Mouse (Mus musculus): ENCODE results near the gene 4931422A03Rik. TPM values are rescaled to one million over a fixed set of nuclear protein-coding genes. Genes with fewer than 3 reads are reported as not detected.

4931422A03Rik gene
- polyA plus RNA-seq, 1 experiment from 2014 or later, result 2.2 TPM

DNA sequence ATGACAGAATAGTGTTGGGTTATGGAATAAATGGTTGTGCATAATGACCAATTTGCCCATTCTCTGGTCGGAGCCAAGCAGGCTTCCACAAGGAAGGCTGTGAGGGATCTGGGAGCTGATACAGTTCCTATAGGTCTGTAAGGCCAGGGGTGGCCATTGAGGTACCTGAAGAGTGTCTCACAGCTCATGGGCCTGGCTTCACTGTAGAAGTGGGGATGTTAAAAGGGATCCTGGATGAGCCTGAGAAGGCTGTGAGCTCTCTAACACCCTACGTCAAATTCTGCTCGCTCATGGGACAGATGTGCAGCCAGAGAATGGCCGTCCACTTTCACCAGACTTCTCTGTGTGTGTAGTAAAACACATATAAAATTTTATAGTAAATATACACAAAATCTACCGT, 69.1 kb downstream of the 4931422A03Rik start:
- H3K27ac ChIP-seq (ENCODE audit: low read depth, low read length), result no peak overlapping the region
- H3K9ac ChIP-seq (ENCODE audit: low read depth, low read length), result no peak overlapping the region
- H3K27me3 ChIP-seq (ENCODE audit: control insufficient read depth, insufficient read depth, low read length), result no peaks in the 10 kb centered on the region; the same call in 1 of the 2 replicates
- 84% methylated on average over 5 of the region's 5 CpGs for WGBS (ENCODE audit: insufficient replicate concordance)
- ATAC-seq (replicated peaks; ENCODE audit: insufficient number of reproducible peaks, low FRiP score, low TSS enrichment), result no peak
- H3K36me3 ChIP-seq (ENCODE audit: control insufficient read depth, insufficient read depth, low read length), result no peaks in the 10 kb centered on the region
- no peak overlapping the region for H3K4me3 ChIP-seq (ENCODE audit: low read depth, low read length)
- H3K4me1 ChIP-seq (ENCODE audit: control insufficient read depth, insufficient read depth, low read length), result 0 out of 2 replicates have a peak, but pooled peaks cover 11% of the 10 kb centered on the region
- no peak overlapping the region for H3K4me2 ChIP-seq
- no peaks in the 10 kb centered on the region for H3K9me3 ChIP-seq (replicated peaks; ENCODE audit: control insufficient read depth, low read length)

DNA sequence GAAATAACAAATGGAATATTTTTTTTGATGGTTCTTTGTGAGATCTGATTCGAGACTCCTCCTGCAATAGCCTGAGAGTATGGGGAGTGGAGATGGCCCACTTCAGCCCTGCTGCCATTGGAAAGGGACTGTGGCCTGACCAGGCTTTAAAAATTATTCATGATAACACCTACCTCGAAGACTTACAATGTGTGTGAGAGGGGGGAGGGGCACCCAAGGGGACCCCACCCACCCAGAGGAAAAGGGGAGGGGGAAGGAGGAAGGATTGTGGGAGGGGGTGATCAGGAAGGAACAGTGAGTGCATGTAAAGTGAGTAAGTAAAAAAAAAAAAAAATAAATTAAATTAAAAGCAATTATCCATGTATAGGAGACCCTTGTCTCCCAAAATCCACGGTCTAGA, 69.5 kb downstream of the 4931422A03Rik start:
- H3K4me1 ChIP-seq (ENCODE audit: control insufficient read depth, insufficient read depth, low read length), result 0 out of 2 replicates have a peak, but pooled peaks cover 11% of the 10 kb centered on the region
- no peak overlapping the region for H3K9ac ChIP-seq (ENCODE audit: low read depth, low read length)
- WGBS (ENCODE audit: insufficient replicate concordance), result 49% methylated on average over 3 of the region's 3 CpGs
- no peak overlapping the region for H3K4me2 ChIP-seq
- H3K4me3 ChIP-seq (ENCODE audit: low read depth, low read length), result no peak overlapping the region
- H3K27ac ChIP-seq (ENCODE audit: low read depth, low read length), result no peak overlapping the region
- no peaks in the 10 kb centered on the region for H3K36me3 ChIP-seq (ENCODE audit: control insufficient read depth, insufficient read depth, low read length)
- H3K27me3 ChIP-seq (ENCODE audit: control insufficient read depth, insufficient read depth, low read length), result peaks cover under 1% of the 10 kb centered on the region
- no peaks in the 10 kb centered on the region for H3K9me3 ChIP-seq (replicated peaks; ENCODE audit: control insufficient read depth, low read length)
- ATAC-seq (replicated peaks; ENCODE audit: insufficient number of reproducible peaks, low FRiP score, low TSS enrichment), result no peak

DNA sequence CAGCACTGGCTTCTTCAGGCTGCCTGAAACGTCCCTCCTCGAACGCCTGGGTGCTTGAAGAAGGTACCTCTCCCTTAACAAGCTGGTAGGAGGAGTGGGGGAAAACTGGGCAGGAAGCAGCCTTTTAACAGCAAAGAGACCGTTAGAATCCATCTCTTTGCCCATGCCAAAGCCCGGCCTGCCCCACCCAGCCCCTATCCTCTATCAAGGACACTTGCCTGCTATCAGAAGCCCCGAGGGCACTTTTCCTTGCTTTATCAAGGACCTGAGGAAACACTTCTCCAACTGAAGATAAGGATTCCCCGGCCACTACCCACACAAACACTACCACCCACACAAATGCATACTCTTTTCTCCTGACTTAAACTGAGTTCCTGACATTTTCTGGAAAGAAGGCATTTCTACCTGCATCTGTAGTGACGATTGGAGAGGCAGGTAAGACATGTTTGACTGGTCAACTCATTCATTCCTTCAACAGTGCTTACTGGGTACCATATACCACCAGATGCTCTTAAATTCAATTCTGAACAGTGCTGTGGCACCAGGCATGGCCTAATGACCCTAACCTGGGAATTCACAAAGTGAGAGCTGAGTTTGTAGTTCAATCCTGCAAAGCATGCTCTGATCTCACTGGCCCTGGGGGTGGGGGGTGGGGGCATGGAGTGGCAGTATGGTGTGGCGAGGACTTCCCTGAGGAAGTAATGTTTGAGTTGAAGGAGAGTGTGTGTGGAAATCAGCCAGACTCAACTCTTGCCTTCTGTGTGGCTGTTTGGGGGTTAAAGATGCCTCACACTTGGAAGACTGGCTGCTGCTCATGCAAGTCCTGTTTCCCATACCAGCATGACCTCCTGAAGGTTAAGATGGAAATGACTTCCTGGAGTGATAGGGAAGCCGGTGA, 70.3 kb downstream of the 4931422A03Rik start, which contains the start of gene Lmo2:
Lmo2 (plus strand) TSS at position 338 of the 898 bp plus-strand sequence.
- peak within 1 kb of the TSS; percentile 7; the same call in 1 of the 2 replicates for H3K4me2 ChIP-seq
- H3K9me3 ChIP-seq (replicated peaks; ENCODE audit: control insufficient read depth, low read length), result no peaks in the 10 kb centered on the region
- no peak for ATAC-seq (replicated peaks; ENCODE audit: insufficient number of reproducible peaks, low FRiP score, low TSS enrichment)
- no peak within 1 kb of the TSS for H3K9ac ChIP-seq (ENCODE audit: low read depth, low read length)
- H3K4me1 ChIP-seq (ENCODE audit: control insufficient read depth, insufficient read depth, low read length), result 0 out of 2 replicates have a peak, but pooled peaks cover 11% of the 10 kb centered on the region
- H3K27me3 ChIP-seq (ENCODE audit: control insufficient read depth, insufficient read depth, low read length), result peaks cover 3% of the 10 kb centered on the region
- WGBS (ENCODE audit: insufficient replicate concordance), result 26% methylated on average over 10 of the region's 10 CpGs
- no peaks in the 10 kb centered on the region for H3K36me3 ChIP-seq (ENCODE audit: control insufficient read depth, insufficient read depth, low read length)
- H3K4me3 ChIP-seq (ENCODE audit: low read depth, low read length), result no peak within 1 kb of the TSS
- H3K27ac ChIP-seq (ENCODE audit: low read depth, low read length), result no peak within 1 kb of the TSS

DNA sequence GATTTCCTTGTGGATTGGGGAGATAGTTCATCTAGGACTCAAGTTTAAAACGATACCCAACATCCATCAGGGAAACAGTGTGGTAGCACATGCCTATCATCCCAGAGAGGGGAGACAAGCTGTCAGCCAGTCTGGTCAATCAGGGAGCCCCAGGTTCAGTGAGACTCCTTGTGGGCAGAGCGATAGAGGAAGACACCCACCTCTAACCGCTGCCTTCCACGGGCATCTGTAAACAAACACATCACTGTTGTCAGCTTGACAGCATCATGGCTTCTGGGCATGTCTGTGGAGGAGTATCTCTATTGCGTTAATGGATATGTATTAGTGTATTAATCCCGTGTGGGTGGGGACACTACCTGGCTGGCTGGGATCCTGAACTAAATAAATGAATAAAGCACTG, 71.3 kb downstream of the 4931422A03Rik start:
- H3K4me2 ChIP-seq, result no peak overlapping the region
- H3K4me3 ChIP-seq (ENCODE audit: low read depth, low read length), result no peak overlapping the region
- H3K9ac ChIP-seq (ENCODE audit: low read depth, low read length), result no peak overlapping the region
- no peaks in the 10 kb centered on the region for H3K9me3 ChIP-seq (replicated peaks; ENCODE audit: control insufficient read depth, low read length)
- no peak for ATAC-seq (replicated peaks; ENCODE audit: insufficient number of reproducible peaks, low FRiP score, low TSS enrichment)
- WGBS (ENCODE audit: insufficient replicate concordance), result 66% methylated on average over 6 of the region's 6 CpGs
- 0 out of 2 replicates have a peak, but pooled peaks cover 11% of the 10 kb centered on the region for H3K4me1 ChIP-seq (ENCODE audit: control insufficient read depth, insufficient read depth, low read length)
- H3K27me3 ChIP-seq (ENCODE audit: control insufficient read depth, insufficient read depth, low read length), result peaks cover 5% of the 10 kb centered on the region
- H3K27ac ChIP-seq (ENCODE audit: low read depth, low read length), result no peak overlapping the region
- no peaks in the 10 kb centered on the region for H3K36me3 ChIP-seq (ENCODE audit: control insufficient read depth, insufficient read depth, low read length)

DNA sequence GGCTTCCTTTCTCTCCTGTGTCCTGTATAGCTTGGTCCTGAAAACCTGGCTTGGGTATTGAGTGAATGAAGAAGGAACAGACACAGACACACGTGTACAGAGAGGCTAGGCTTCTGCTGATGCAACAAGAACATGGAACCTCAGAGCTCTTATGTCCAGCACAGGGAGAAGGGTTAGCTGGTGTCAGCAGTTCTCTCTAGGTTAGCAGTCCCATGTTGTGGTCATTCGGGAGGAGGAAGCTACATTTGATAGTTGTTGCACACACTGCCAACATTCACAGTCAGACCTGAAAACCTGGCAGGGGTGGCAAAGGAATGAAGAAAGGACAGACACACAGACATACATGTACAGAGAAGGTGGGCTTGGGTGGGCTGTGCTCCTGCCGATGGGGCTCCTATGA, 72.4 kb downstream of the 4931422A03Rik start:
- no peak overlapping the region for H3K4me3 ChIP-seq (ENCODE audit: low read depth, low read length)
- H3K9ac ChIP-seq (ENCODE audit: low read depth, low read length), result no peak overlapping the region
- peaks cover 5% of the 10 kb centered on the region for H3K27me3 ChIP-seq (ENCODE audit: control insufficient read depth, insufficient read depth, low read length)
- H3K9me3 ChIP-seq (replicated peaks; ENCODE audit: control insufficient read depth, low read length), result no peaks in the 10 kb centered on the region
- no peak overlapping the region for H3K27ac ChIP-seq (ENCODE audit: low read depth, low read length)
- no peak overlapping the region for H3K4me2 ChIP-seq
- ATAC-seq (replicated peaks; ENCODE audit: insufficient number of reproducible peaks, low FRiP score, low TSS enrichment), result no peak
- no peaks in the 10 kb centered on the region for H3K36me3 ChIP-seq (ENCODE audit: control insufficient read depth, insufficient read depth, low read length)
- 0 out of 2 replicates have a peak, but pooled peaks cover 11% of the 10 kb centered on the region for H3K4me1 ChIP-seq (ENCODE audit: control insufficient read depth, insufficient read depth, low read length)
- WGBS (ENCODE audit: insufficient replicate concordance), result 66% methylated on average over 3 of the region's 3 CpGs

DNA sequence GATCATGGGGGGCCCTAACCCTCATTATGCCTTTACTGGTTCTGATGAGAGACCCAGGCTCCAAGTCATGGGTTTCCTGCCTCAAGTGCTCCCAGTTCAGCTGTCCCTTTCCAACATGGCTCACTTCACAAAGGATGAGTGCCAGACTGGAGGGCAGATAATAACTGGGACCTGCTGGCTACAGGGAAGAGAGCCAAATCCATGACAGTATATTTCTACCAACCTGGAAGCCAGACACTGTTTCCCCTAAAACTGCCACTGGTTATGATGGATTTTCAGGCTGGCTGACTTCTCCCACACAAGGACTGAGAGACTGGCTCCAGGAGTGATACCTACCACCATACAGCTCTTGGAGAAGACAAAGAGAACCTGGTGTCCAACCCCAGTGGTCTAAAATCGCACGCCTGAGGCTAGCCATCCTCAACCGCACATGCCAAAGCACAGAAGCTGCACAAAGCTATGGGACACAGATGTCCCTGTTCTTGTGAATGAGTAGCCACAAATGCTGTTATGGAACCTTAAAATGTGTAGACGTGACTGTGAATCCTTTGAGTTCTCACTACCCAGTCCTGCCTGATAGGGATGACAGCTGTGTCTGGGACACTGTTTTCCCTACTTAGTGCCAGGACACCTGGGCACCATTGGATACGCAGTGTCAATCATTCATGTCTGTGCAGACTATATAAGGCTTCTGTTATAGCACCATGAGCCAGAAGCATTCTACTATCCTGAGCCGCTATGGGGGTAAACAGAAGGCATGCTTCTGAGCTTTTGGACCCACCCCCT, 74.9 kb downstream of the 4931422A03Rik start:
- ATAC-seq (replicated peaks; ENCODE audit: insufficient number of reproducible peaks, low FRiP score, low TSS enrichment), result no peak
- H3K4me3 ChIP-seq (ENCODE audit: low read depth, low read length), result no peak overlapping the region
- H3K9me3 ChIP-seq (replicated peaks; ENCODE audit: control insufficient read depth, low read length), result no peaks in the 10 kb centered on the region
- peaks cover 5% of the 10 kb centered on the region for H3K27me3 ChIP-seq (ENCODE audit: control insufficient read depth, insufficient read depth, low read length)
- no peaks in the 10 kb centered on the region for H3K36me3 ChIP-seq (ENCODE audit: control insufficient read depth, insufficient read depth, low read length)
- no peak overlapping the region for H3K27ac ChIP-seq (ENCODE audit: low read depth, low read length)
- H3K9ac ChIP-seq (ENCODE audit: low read depth, low read length), result no peak overlapping the region
- WGBS (ENCODE audit: insufficient replicate concordance), result 86% methylated on average over 6 of the region's 6 CpGs
- 0 out of 2 replicates have a peak, but pooled peaks cover 10% of the 10 kb centered on the region for H3K4me1 ChIP-seq (ENCODE audit: control insufficient read depth, insufficient read depth, low read length)
- H3K4me2 ChIP-seq, result no peak overlapping the region

DNA sequence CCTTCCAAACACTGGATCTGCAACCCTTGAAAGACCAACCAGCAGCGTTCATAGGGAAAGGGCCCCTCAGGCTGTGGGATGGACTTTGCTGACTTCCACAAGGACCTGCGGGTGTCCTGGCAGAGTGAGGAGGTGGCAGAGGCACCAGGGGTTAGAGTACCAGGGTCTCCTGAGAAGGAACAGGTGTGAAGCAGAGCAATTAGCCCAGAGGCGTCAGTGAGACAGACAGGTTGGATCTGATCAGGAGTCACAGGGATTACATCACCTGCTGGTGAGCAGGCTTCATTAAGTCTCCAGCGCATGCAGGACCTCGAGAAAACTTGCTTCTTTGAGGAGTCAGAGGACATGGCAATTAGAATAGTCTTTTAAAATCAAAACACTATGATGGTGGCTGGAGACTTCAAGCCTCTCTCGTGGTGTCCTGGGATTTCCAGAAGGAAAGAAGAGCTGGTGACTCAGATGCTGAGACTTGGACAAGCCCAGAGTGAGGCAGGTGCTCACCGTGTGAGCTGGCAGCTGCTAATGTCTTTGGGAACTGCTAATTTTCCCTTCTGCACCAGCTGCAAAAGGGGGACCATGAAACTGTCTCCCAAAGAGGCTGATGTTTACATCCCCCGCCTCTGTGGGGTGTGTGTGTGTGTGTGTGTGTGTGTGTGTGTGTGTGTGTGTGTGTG, 80.0 kb downstream of the 4931422A03Rik start:
- Histone ChIP-seq H3K4me2 (no peak overlapping the region), H3K4me1 (ENCODE audit: control insufficient read depth, insufficient read depth, low read length) (0 out of 2 replicates have a peak, but pooled peaks cover 6% of the 10 kb centered on the region), H3K36me3 (ENCODE audit: control insufficient read depth, insufficient read depth, low read length) (no peaks in the 10 kb centered on the region), H3K27me3 (ENCODE audit: control insufficient read depth, insufficient read depth, low read length) (peaks cover 3% of the 10 kb centered on the region; the same call in 1 of the 2 replicates), H3K9ac (ENCODE audit: low read depth, low read length) (no peak overlapping the region), H3K27ac (ENCODE audit: low read depth, low read length) (no peak overlapping the region), H3K9me3 (replicated peaks; ENCODE audit: control insufficient read depth, low read length) (no peaks in the 10 kb centered on the region), H3K4me3 (ENCODE audit: low read depth, low read length) (no peak overlapping the region)
- WGBS (ENCODE audit: insufficient replicate concordance), result 63% methylated on average over 8 of the region's 8 CpGs
- no peak for ATAC-seq (replicated peaks; ENCODE audit: insufficient number of reproducible peaks, low FRiP score, low TSS enrichment)

DNA sequence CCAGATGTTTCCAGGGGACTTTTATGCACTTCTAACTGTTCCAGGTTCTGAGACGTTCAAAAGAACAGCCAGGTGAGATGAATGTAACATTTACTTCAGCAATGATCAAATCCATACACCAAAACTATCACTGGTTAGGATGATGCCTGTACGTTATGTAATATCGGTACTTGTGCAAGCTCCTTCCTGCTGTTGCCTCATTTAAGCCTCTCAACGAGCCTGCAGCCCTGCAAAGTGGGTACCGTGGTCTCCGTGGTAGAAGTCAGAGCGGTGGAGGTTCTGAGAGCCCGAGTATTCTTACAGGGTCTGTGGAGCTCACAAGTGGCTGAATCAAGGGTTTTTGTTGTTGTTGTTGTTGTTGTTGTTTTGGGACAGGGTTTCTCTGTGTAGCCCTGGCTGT, 81.3 kb downstream of the 4931422A03Rik start:
- H3K27ac ChIP-seq (ENCODE audit: low read depth, low read length), result no peak overlapping the region
- no peaks in the 10 kb centered on the region for H3K27me3 ChIP-seq (ENCODE audit: control insufficient read depth, insufficient read depth, low read length)
- H3K9me3 ChIP-seq (replicated peaks; ENCODE audit: control insufficient read depth, low read length), result no peaks in the 10 kb centered on the region
- ATAC-seq (replicated peaks; ENCODE audit: insufficient number of reproducible peaks, low FRiP score, low TSS enrichment), result no peak
- 0 out of 2 replicates have a peak, but pooled peaks cover 6% of the 10 kb centered on the region for H3K4me1 ChIP-seq (ENCODE audit: control insufficient read depth, insufficient read depth, low read length)
- 78% methylated on average over 8 of the region's 8 CpGs for WGBS (ENCODE audit: insufficient replicate concordance)
- no peak overlapping the region for H3K9ac ChIP-seq (ENCODE audit: low read depth, low read length)
- no peaks in the 10 kb centered on the region for H3K36me3 ChIP-seq (ENCODE audit: control insufficient read depth, insufficient read depth, low read length)
- no peak overlapping the region for H3K4me2 ChIP-seq
- no peak overlapping the region for H3K4me3 ChIP-seq (ENCODE audit: low read depth, low read length)

All from heart, embryonic 11.5 days (tissue).